Mouse (Mus musculus) CH12.LX (cell line): ENCODE results near the gene Gdf15. TPM values are rescaled to one million over a fixed set of nuclear protein-coding genes. Genes with fewer than 3 reads are reported as not detected.

Experiments used
- DNase-seq: peaks from one replicate; pipeline ENCODE4 v3.0.0-alpha.2; 2013; ENCODE audit errors: extremely low read depth
- H3K27ac ChIP-seq: 2 replicates; pipeline ENCODE4 v1.5.1; 2012; ENCODE audit warnings: low read depth, mild to moderate bottlenecking, control low read depth, moderate library complexity; ENCODE audit not compliant: insufficient read depth
- H3K27me3 ChIP-seq: replicated peaks from 2 replicates; pipeline ENCODE3; 2012; ENCODE audit warnings: inconsistent platforms
- H3K36me3 ChIP-seq, 2 experiments: replicated peaks in 1 of 2; 2 replicates each; pipeline versions ENCODE3 to v1.6.1; 2012; ENCODE audit warnings: inconsistent platforms in 1 of 2, low read length in 1 of 2, mild to moderate bottlenecking in 1 of 2, mixed read lengths in 1 of 2, moderate library complexity in 1 of 2; ENCODE audit not compliant: control insufficient read depth in 1 of 2, insufficient read depth in 1 of 2
- H3K4me1 ChIP-seq, 2 experiments: 2 replicates each; pipeline ENCODE4 v1.6.1; 2012; ENCODE audit warnings: inconsistent platforms in 1 of 2, moderate library complexity in 1 of 2; ENCODE audit not compliant: insufficient read depth in 2 of 2, control insufficient read depth in 1 of 2
- H3K4me2 ChIP-seq: 2 replicates; pipeline ENCODE4 v1.6.1; 2012; ENCODE audit warnings: low read depth, mild to moderate bottlenecking, control low read depth; ENCODE audit not compliant: poor library complexity, insufficient read depth, severe bottlenecking
- H3K4me3 ChIP-seq, 3 experiments: fragments of 150-350 bp in 1 of 3; sonication (generic) in 1 of 3; replicated peaks in 1 of 3; 2 replicates each; pipeline versions ENCODE3 to v1.5.1; 2011 to 2012; ENCODE audit warnings: low read depth in 2 of 3, low read length in 2 of 3, mild to moderate bottlenecking in 2 of 3, moderate library complexity in 2 of 3, control low read depth in 1 of 3, improper control_type of control experiment in 1 of 3, inconsistent platforms in 1 of 3, mixed read lengths in 1 of 3; ENCODE audit not compliant: poor library complexity in 1 of 3
- H3K79me2 ChIP-seq: replicated peaks from 2 replicates; pipeline ENCODE4 v1.6.1; 2012; ENCODE audit warnings: mild to moderate bottlenecking, moderate library complexity; ENCODE audit not compliant: control insufficient read depth, poor library complexity, insufficient read depth, severe bottlenecking; ENCODE audit errors: extremely low read depth
- H3K9ac ChIP-seq: 2 replicates; pipeline ENCODE4 v1.6.1; 2012; ENCODE audit warnings: low read depth, mild to moderate bottlenecking, control low read depth, moderate library complexity; ENCODE audit not compliant: insufficient read depth
- H3K9me3 ChIP-seq: replicated peaks from 2 replicates; pipeline ENCODE3; 2012; ENCODE audit warnings: low read length, inconsistent platforms, mixed read lengths
- CHD2 ChIP-seq: IDR thresholded peaks from 2 replicates; pipeline ENCODE4 v1.6.1; 2011; ENCODE audit warnings: low read length, improper control_type of control experiment
- CTCF ChIP-seq, 2 experiments: IDR thresholded peaks in 1 of 2; conservative IDR thresholded peaks in 1 of 2; 2 replicates each; pipeline ENCODE4 v1.5.1; 2011 to 2012; ENCODE audit warnings: low read depth in 2 of 2, low read length in 2 of 2, improper control_type of control experiment in 1 of 2, inconsistent platforms in 1 of 2, mild to moderate bottlenecking in 1 of 2, moderate library complexity in 1 of 2
- E2F4 ChIP-seq: IDR thresholded peaks from 2 replicates; pipeline ENCODE4 v1.6.1; 2011; ENCODE audit warnings: low read depth, low read length, improper control_type of control experiment; ENCODE audit not compliant: insufficient replicate concordance
- ELF1 ChIP-seq: IDR thresholded peaks from 2 replicates; pipeline ENCODE4 v1.6.1; 2014; ENCODE audit warnings: low read depth, mild to moderate bottlenecking, inconsistent platforms, low read length, improper control_type of control experiment
- ETS1 ChIP-seq: conservative IDR thresholded peaks from 2 replicates; pipeline ENCODE4 v1.6.1; 2012; ENCODE audit warnings: low read depth, mild to moderate bottlenecking, inconsistent platforms, low read length, improper control_type of control experiment, moderate library complexity
- GABPA ChIP-seq: IDR thresholded peaks from 2 replicates; pipeline ENCODE4 v1.6.1; 2012; ENCODE audit warnings: low read depth, low read length, improper control_type of control experiment, inconsistent platforms; ENCODE audit not compliant: insufficient replicate concordance
- JUN ChIP-seq: IDR thresholded peaks from 2 replicates; pipeline ENCODE4 v1.6.1; 2011; ENCODE audit warnings: low read depth, mild to moderate bottlenecking, low read length, improper control_type of control experiment, moderate library complexity; ENCODE audit not compliant: insufficient read depth
- JUND ChIP-seq: conservative IDR thresholded peaks from 2 replicates; pipeline ENCODE4 v1.6.1; 2011; ENCODE audit warnings: low read depth, low read length, improper control_type of control experiment
- MAFK ChIP-seq: IDR thresholded peaks from 2 replicates; pipeline ENCODE4 v1.6.1; 2011; ENCODE audit warnings: low read length, improper control_type of control experiment; ENCODE audit not compliant: insufficient replicate concordance
- MEF2A ChIP-seq: IDR thresholded peaks from 2 replicates; pipeline ENCODE4 v1.6.1; 2014; ENCODE audit warnings: low read depth, mild to moderate bottlenecking, inconsistent platforms, low read length, improper control_type of control experiment, borderline replicate concordance
- MYC ChIP-seq: IDR thresholded peaks from 2 replicates; pipeline ENCODE4 v1.6.1; 2011; ENCODE audit warnings: low read depth, mild to moderate bottlenecking, improper control_type of control experiment, low read length
- NRF1 ChIP-seq: IDR thresholded peaks from 2 replicates; pipeline ENCODE4 v1.6.1; 2014; ENCODE audit warnings: low read depth, mild to moderate bottlenecking, inconsistent platforms, low read length, improper control_type of control experiment, moderate library complexity
- POLR2A ChIP-seq: IDR thresholded peaks from 2 replicates; pipeline ENCODE4 v1.6.1; 2011; ENCODE audit warnings: low read depth, mild to moderate bottlenecking, improper control_type of control experiment, low read length
- POLR2AphosphoS2 ChIP-seq: IDR thresholded peaks from 2 replicates; pipeline ENCODE4 v1.6.1; 2011; ENCODE audit warnings: low read depth, low read length, improper control_type of control experiment
- RAD21 ChIP-seq: IDR thresholded peaks from 2 replicates; pipeline ENCODE4 v1.6.1; 2011; ENCODE audit warnings: low read depth, mild to moderate bottlenecking, low read length, improper control_type of control experiment, moderate library complexity
- TBP ChIP-seq: conservative IDR thresholded peaks from 2 replicates; pipeline ENCODE4 v1.6.1; 2011; ENCODE audit warnings: low read depth, low read length, improper control_type of control experiment
- ZMIZ1 ChIP-seq: IDR thresholded peaks from 2 replicates; pipeline ENCODE4 v1.6.1; 2012; ENCODE audit warnings: low read depth, mild to moderate bottlenecking, inconsistent platforms, low read length, improper control_type of control experiment
- dilution Hi-C: fragments of 300-500 bp; cut with MboI; formaldehyde crosslinking; loops from 2 replicates; pipeline ENCODE4 v1.14.3; 2020; ENCODE audit warnings: low sequenced_read_pairs; ENCODE audit not compliant: extremely low pct_unique_long_range_greater_than_20kb, extremely low pct_ligation_motif_present
- in situ Hi-C: fragments of 300-500 bp; cut with MboI; formaldehyde crosslinking; loops from 3 replicates; pipeline ENCODE4 v1.14.3; 2019; ENCODE audit warnings: low sequenced_read_pairs, low pct_ligation_motif_present, low pct_unique_long_range_greater_than_20kb, mixed read lengths
- polyA plus RNA-seq: library from polyadenylated mRNA; unstranded; fragments of >175 nt; gene quantifications from 2 replicates; pipeline ENCODE4 v1.2.1, GENCODE M21; 2012; ENCODE audit warnings: low read depth; ENCODE audit not compliant: insufficient read length
- total RNA-seq, 2 experiments: library from RNA; depleted of rRNA; stranded (reverse); fragments of 300-350 nt in 1 of 2; fragments of >200 nt in 1 of 2; gene quantifications; 2 replicates each; pipeline ENCODE4 v1.2.3; 2012 to 2014

Gdf15 gene
- total and polyA plus RNA-seq, 3 experiments, result 0.16 to 0.21 TPM; not detected in 1

DNA sequence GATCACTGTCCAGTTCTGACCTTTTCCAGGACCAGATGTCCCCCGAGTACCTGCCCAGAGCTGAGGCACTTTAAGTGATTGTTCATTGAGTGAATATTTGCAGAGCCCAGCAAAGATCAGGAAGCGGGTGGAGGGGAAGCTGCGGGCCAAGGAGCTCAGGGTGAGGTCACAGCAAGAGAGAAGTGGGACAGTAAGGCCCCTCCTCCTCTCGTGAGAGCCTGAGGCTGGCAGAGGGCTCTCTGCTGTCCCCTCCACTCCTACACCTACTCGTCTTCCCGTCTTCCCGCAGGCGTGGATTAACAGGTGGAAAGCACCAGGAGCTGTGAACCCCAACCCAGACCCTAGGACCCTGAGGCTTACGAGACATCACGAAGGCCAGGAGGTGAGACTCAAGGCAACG lies 15.6 kb downstream of the Gdf15 start:
- no peaks in the 10 kb centered on the region for H3K79me2 ChIP-seq
- H3K9me3 ChIP-seq, result no peaks in the 10 kb centered on the region
- TF ChIP-seq CTCF (conservative IDR thresholded peaks at IDR 0.05 in 1 of 2, IDR thresholded peaks at IDR 0.05 in 1 of 2; ENCODE audit: low read depth in 2 of 2, low read length in 2 of 2), result no peak
- no peak for TF ChIP-seq MAFK
- no peak for TF ChIP-seq POLR2A
- no peak for TF ChIP-seq E2F4
- TF ChIP-seq CHD2, result no peak
- no peak for TF ChIP-seq ETS1
- no peak for TF ChIP-seq ELF1
- TF ChIP-seq ZMIZ1, result no peak
- no peak for TF ChIP-seq RAD21
- no peak for TF ChIP-seq JUND
- TF ChIP-seq MYC, result no peak
- TF ChIP-seq JUN, result no peak
- no peak for TF ChIP-seq POLR2AphosphoS2
- no peak for TF ChIP-seq GABPA
- no peak for TF ChIP-seq TBP
- in situ Hi-C loops (no loop called here), dilution Hi-C loops (no loop called here)
- H3K4me1 ChIP-seq, result peaks cover 29 to 72% of the 10 kb centered on the region in 2 experiments
- H3K4me2 ChIP-seq, result no peak overlapping the region
- no peak overlapping the region for H3K4me3 ChIP-seq
- no peak overlapping the region for H3K27ac ChIP-seq
- peaks cover 0 to 6% of the 10 kb centered on the region in 2 experiments for H3K36me3 ChIP-seq
- DNase-seq, result peak; percentile 45
- H3K9ac ChIP-seq, result no peak overlapping the region
- H3K27me3 ChIP-seq, result no peaks in the 10 kb centered on the region

DNA sequence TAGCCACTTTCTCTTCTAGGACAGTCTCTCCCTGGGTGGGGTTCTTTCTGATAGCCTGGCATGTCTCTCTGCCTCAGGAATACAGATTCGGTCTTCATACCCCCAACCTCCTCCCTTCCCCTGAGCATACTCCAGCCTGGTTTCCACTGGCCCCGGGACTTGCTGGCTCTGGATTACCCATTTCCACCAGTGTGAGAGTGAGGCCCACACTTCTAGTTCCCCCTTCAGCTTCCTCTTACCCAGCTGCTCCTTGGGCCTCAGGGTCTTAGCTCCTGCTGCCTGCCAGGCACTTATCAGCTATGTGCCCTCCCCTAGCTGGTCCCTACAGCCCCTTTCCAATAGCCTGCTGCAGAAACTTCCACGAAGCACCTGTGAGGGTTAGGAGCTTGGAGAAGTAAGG lies 16.4 kb downstream of the Gdf15 start, which contains the start of gene Lrrc25:
Lrrc25 (plus strand) TSS at position 262 of the 400 bp plus-strand sequence.
- H3K4me2 ChIP-seq, result no peak within 1 kb of the TSS
- dilution Hi-C loops, result no loop called here
- in situ Hi-C loops, result no loop called here

More for the DNA sequence above, 16.4 kb downstream of the Gdf15 start, which contains the start of gene Lrrc25:
- Histone ChIP-seq H3K9ac (no peak within 1 kb of the TSS), H3K27ac (no peak within 1 kb of the TSS), H3K79me2 (no peaks in the 10 kb centered on the region), H3K4me3 (no peak within 1 kb of the TSS), H3K9me3 (no peaks in the 10 kb centered on the region), H3K36me3 (peaks cover 0 to 6% of the 10 kb centered on the region in 2 experiments), H3K27me3 (no peaks in the 10 kb centered on the region), H3K4me1 (peaks cover 29 to 73% of the 10 kb centered on the region in 2 experiments)
- peak; percentile 27 for DNase-seq
- TF ChIP-seq MEF2A (no peak), RAD21 (no peak), NRF1 (no peak)
